Mouse (Mus musculus) C2C12 (cell line): ENCODE measurements around the gene Tbc1d30.

Experiments
- CEBPB ChIP-seq: IDR thresholded peaks from one replicate; pipeline ENCODE4 v1.6.1; 2011; ENCODE audit warnings: low read depth, mild to moderate bottlenecking, control low read depth, moderate library complexity
- CTCF ChIP-seq: IDR thresholded peaks from one replicate; pipeline ENCODE4 v1.5.1; 2011; ENCODE audit not compliant: control insufficient read depth, insufficient read depth, insufficient read length
- FOSL1 ChIP-seq: IDR thresholded peaks from one replicate; pipeline ENCODE4 v1.8.0; 2011; ENCODE audit warnings: mild to moderate bottlenecking, low read length; ENCODE audit not compliant: poor library complexity, insufficient read depth, severe bottlenecking
- MAX ChIP-seq: IDR thresholded peaks from one replicate; pipeline ENCODE4 v1.6.1; 2011; ENCODE audit warnings: mild to moderate bottlenecking, control low read depth
- MYOD1 ChIP-seq: IDR thresholded peaks from one replicate; pipeline ENCODE4 v1.6.1; 2011; ENCODE audit warnings: low read depth; ENCODE audit not compliant: control insufficient read depth, insufficient read length
- MYOG ChIP-seq: IDR thresholded peaks from one replicate; pipeline ENCODE4 v1.6.1; 2011; ENCODE audit not compliant: control insufficient read depth, insufficient read length; ENCODE audit errors: extremely low read depth
- USF1 ChIP-seq: IDR thresholded peaks from one replicate; pipeline ENCODE4 v1.6.1; 2011; ENCODE audit warnings: low read depth, mild to moderate bottlenecking, control low read depth, moderate library complexity

DNA sequence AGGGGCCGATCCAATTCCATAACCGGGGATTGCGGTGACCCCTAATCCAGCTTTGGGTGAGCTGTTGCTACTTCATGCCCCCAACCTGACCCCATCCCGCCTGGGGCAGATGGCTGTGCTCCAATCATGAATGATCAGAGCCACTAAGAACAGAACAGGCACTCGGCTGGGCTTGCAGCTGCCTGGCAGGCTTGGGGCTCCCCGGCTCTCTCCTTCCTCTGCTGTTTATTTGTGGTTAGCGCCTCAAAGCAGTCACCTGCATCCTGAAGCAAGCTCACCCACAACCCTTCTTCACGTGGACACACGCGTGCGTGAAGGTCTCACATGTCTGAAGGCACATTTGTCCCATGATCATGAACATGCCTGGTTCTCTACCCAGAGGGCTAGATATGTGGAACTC is 68.6 kb downstream of the Tbc1d30 start:
- TF ChIP-seq CEBPB (no peak), CTCF (no peak), MAX (no peak), USF1 (no peak), MYOG (no peak), MYOD1 (no peak), FOSL1 (no peak)
